Mouse (Mus musculus): Measurements from ENCODE around the gene Slitrk1. TPM values are rescaled to one million over a fixed set of nuclear protein-coding genes. Genes with fewer than 3 reads are reported as not detected.

Slitrk1 gene
- 0.07 and 0.18 TPM in 2 replicates for polyA plus RNA-seq (2015; fragmentation: Nextera tagmentation; extraction: Ambion mirVana)

GRCm38 (mm10) chr14:108913714-108914263 lies at the start of gene Slitrk1:
Gene Slitrk1, minus strand, starts transcription at chr14:108914158.

All from spleen, postnatal 0 days (tissue).